Mouse (Mus musculus) spleen, adult 2 months (tissue): ENCODE data around the gene Gfpt2. TPM values are rescaled to one million over a fixed set of nuclear protein-coding genes. Genes with fewer than 3 reads are reported as not detected.

Experiments
- DNase-seq, 2 experiments: peaks; one replicate each; pipeline versions ENCODE4 v3.0.0 to v3.0.0-alpha.2; 2012 to 2021; ENCODE audit warnings: low spot score in 2 of 2, low read depth in 1 of 2
- H3K27ac ChIP-seq: fragments of 200-500 bp; 2 replicates; pipeline ENCODE4 v1.5.1; 2012; ENCODE audit warnings: low read length, inconsistent platforms; ENCODE audit not compliant: insufficient read depth
- H3K27me3 ChIP-seq: fragments of 200-500 bp; 2 replicates; pipeline ENCODE4 v1.6.1; 2012; ENCODE audit warnings: mild to moderate bottlenecking, moderate library complexity, low read length, inconsistent platforms; ENCODE audit not compliant: control insufficient read depth, insufficient read depth
- H3K36me3 ChIP-seq: fragments of 200-500 bp; 2 replicates; pipeline ENCODE4 v1.6.1; 2012; ENCODE audit warnings: mild to moderate bottlenecking, low read length, inconsistent platforms; ENCODE audit not compliant: control insufficient read depth, insufficient read depth
- H3K4me1 ChIP-seq: fragments of 200-500 bp; 2 replicates; pipeline ENCODE4 v1.6.1; 2011; ENCODE audit warnings: inconsistent platforms; ENCODE audit not compliant: control insufficient read depth, insufficient read depth, insufficient read length
- H3K4me3 ChIP-seq: fragments of 200-500 bp; 2 replicates; pipeline ENCODE4 v1.5.1; 2011; ENCODE audit warnings: mild to moderate bottlenecking, inconsistent platforms; ENCODE audit not compliant: insufficient read depth, insufficient read length; ENCODE audit errors: extremely low read depth
- CTCF ChIP-seq: fragments of 200-500 bp; IDR thresholded peaks from 2 replicates; pipeline ENCODE4 v1.5.1; 2011; ENCODE audit warnings: mild to moderate bottlenecking, inconsistent platforms; ENCODE audit not compliant: insufficient read depth, insufficient read length, insufficient replicate concordance; ENCODE audit errors: extremely low read depth
- POLR2A ChIP-seq: fragments of 200-500 bp; IDR thresholded peaks from 2 replicates; pipeline ENCODE4 v1.6.1; 2011; ENCODE audit warnings: low read depth, low read length, inconsistent platforms
- WGBS: fragments of 180-500 bp; shearing (Covaris S2); methylation state at CpG from one replicate; pipeline ENCODE4 v1.1.7; 2018; 5-methylcytosine and 5-hydroxymethylcytosine counted together
- polyA plus RNA-seq: library from polyadenylated mRNA; depleted of rRNA; stranded (reverse); fragments of >200 nt; gene quantifications from 2 replicates; pipeline ENCODE4 v1.2.3, GENCODE M21; 2012

Gfpt2 gene
- polyA plus RNA-seq, 1 experiment, result 0.56 TPM

DNA sequence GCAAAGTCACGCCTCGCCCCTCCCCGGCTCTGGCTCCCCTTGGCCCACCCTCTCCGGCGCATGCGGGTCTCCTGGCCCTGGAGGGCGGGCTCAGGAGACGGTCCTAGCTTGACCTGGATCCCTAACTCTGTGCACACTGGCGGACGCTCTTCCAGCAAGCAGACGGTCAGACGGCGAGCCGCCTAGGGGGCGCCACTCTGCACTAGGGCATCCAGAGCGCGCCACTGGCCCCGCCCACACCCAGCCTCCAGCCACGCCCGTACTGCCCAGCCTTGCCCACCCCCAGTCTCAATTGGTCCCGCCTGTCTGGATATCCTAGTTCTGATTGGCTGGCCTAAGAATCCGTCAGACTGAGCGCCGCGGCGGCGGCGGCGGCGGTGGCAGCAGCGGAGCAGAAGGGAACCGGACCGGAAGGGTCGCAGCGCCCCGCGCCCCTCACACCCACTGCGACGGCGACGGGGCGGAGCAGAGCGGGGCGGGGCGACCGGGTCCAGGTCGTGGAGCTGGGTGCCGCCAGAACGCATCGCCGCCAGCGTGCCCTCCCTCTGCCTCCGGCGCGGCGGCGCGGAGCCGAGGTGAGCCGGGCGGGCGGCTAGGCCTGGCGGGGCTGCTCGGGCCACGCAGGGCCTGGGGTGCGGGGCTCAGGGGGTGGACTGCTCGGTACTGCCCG, 52.6 kb downstream of the Gfpt2 start, which contains the start of gene Mapk9:
Gene Mapk9, plus strand, starts transcription at position 351 of the 670 bp plus-strand sequence.
- Histone ChIP-seq H3K27ac (peak within 1 kb of the TSS; percentile 75), H3K36me3 (0 out of 2 replicates have a peak, but pooled peaks cover 2% of the 10 kb centered on the region), H3K27me3 (no peaks in the 10 kb centered on the region), H3K4me1 (peaks cover 7% of the 10 kb centered on the region), H3K4me3 (peak within 1 kb of the TSS; percentile 74)
- TF ChIP-seq CTCF, result peak; percentile 69
- TF ChIP-seq POLR2A, result peak; percentile 22; the same call in 1 of the 2 replicates
- 1% methylated on average over 67 of the region's 68 CpGs for WGBS
- peak; percentile 92 to 97 for DNase-seq

DNA sequence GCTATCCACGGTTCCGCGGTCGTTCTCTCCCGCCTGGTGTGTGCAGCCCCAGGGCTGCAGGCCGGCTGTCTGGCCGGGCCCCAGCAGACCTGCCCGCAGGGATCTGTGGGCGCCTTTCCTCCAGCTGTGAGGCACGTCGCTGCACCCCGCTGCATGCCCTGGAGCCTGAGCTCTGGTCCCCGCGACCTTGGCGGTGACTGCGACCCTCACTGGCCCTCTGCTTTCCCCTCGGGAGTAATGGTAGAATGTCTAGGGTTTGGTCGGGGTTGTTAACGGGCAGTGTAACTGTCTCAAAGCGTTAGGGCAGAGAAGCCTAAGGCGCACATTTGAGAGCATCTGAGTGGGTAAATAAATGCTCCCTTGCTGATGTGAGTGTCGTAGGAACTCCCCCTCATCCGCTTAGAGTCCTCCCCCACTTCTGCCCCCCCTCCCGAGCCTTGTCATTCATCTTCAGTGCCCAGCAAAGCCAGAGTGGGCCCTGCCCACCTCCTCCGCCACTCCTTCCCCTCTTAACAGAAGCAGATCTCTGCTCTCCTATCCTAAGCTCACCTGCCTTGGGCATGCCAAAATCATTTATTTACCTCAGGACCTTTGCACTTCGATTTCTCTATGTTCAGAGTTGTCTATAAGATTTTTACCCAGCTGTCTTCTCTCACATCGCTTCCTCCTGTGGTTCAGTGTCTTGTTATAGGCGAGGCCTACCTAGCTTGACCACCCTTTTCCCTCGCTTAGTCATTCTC, 53.3 kb downstream of the Gfpt2 start:
- Histone ChIP-seq H3K4me3 (peak overlapping the region; percentile 74), H3K27me3 (no peaks in the 10 kb centered on the region), H3K4me1 (peaks cover 7% of the 10 kb centered on the region), H3K27ac (peak overlapping the region; percentile 75), H3K36me3 (0 out of 2 replicates have a peak, but pooled peaks cover 2% of the 10 kb centered on the region)
- no peak for TF ChIP-seq CTCF
- no peak for DNase-seq
- 4% methylated on average over 26 of the region's 29 CpGs for WGBS

DNA sequence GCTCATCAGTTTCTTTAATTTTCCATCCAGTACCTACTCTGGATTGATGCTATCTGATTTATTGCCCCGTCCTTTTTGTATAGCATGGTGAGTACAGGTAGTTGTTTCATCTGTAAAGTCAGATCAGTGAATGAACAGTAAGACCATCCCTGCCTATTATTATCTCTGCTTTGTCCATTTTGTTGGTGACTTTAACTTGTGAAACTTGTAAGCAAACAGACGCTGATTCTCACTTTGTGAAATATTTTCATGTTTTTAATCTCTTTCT, 53.8 kb downstream of the Gfpt2 start:
- H3K4me1 ChIP-seq, result peaks cover 7% of the 10 kb centered on the region
- no peaks in the 10 kb centered on the region for H3K27me3 ChIP-seq
- DNase-seq, result no peak
- H3K27ac ChIP-seq, result no peak overlapping the region
- WGBS, result 45% methylated on average over 2 of the region's 2 CpGs
- 0 out of 2 replicates have a peak, but pooled peaks cover 2% of the 10 kb centered on the region for H3K36me3 ChIP-seq
- no peak overlapping the region for H3K4me3 ChIP-seq
- TF ChIP-seq CTCF (no peak), POLR2A (no peak)

DNA sequence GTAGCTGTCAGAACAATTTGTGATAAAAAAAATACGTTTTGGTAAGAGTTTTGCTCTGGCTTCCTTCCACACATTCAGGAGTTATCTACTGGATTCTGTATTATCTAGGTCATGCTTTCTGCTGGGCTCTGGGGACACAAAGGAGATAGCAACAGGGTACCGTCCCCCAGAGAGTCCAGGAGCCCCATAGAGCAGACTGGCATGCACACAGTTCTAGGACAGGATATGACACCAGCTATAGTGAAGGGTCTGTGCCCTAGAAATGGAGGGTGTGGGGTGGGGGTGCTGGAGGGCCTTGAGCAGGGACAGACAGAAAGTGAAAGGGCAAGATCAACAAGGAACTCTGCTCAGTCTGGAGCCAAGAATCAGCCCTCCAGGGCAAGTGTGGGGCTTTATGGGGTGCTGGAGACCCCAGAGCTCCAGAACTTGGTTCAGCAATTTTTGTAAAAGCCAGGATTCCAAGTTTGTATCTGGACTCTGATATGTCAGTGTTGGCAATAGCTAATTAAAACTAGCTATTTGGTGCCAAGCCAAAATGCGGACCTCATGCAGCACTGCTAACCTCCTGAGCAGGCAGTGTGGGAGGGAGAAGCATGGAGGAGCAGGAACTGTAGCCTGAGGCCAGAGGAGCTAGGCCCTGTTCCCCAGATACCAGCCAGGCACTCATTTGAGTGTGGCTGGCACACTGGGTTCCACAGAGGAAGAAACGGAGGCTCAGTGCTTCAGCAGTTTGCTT, 54.3 kb downstream of the Gfpt2 start:
- peaks cover 7% of the 10 kb centered on the region for H3K4me1 ChIP-seq
- H3K4me3 ChIP-seq, result no peak overlapping the region
- H3K27ac ChIP-seq, result peak overlapping the region; percentile 14
- WGBS, result 42% methylated on average over 4 of the region's 4 CpGs
- H3K36me3 ChIP-seq, result 0 out of 2 replicates have a peak, but pooled peaks cover 2% of the 10 kb centered on the region
- no peak for DNase-seq
- no peaks in the 10 kb centered on the region for H3K27me3 ChIP-seq
- TF ChIP-seq CTCF (no peak), POLR2A (no peak)

DNA sequence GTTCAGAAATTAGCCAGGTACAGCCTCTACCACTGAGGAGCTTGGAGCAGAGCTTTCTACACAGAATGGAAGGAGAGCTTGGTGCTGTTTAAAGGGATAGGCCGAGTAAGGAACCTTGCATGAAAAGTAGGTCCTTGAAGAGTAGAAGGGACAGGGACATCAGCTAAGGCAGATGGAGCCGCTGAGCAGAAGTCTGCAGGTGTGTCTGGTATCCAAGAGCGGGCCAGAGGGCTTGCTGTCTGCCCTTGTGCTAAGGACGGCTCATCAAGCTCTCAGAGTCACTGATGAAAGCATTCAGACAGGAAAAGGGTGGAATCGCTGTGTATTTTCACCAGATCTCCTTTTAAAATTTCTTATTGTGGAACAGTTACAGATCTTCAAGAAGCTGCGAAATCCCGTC, 56.4 kb downstream of the Gfpt2 start:
- Histone ChIP-seq H3K4me3 (no peak overlapping the region), H3K27ac (no peak overlapping the region), H3K27me3 (no peaks in the 10 kb centered on the region), H3K4me1 (peaks cover 7% of the 10 kb centered on the region), H3K36me3 (peaks cover 2% of the 10 kb centered on the region; the same call in 1 of the 2 replicates)
- DNase-seq, result no peak
- 92% methylated on average over 7 of the region's 7 CpGs for WGBS
- TF ChIP-seq CTCF (no peak), POLR2A (no peak)

DNA sequence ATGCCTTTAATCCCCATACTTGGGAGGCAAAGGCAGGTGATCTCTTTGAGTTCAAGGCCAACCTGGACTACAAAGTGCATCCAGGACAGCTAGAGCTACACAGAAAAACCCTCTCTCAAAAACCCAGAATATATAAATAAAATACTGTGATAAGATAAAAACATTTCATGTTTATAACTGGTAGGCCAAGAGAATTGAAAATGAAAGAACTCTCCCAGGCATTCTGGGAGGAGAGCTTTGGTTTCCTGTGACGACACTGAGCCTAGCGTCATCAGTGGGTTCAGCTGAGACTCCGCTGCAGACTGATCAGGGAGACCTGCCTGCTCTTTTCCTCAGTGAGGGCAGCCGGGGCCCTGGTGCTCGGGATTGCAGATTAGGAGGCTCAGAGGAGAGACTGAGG, 61.2 kb downstream of the Gfpt2 start:
- no peak for DNase-seq
- no peak for TF ChIP-seq POLR2A
- TF ChIP-seq CTCF, result no peak

More for the DNA sequence above, 61.2 kb downstream of the Gfpt2 start:
- peaks cover 3% of the 10 kb centered on the region; the same call in 1 of the 2 replicates for H3K36me3 ChIP-seq
- H3K27ac ChIP-seq, result no peak overlapping the region
- whole genome bisulfite sequencing, result 49% methylated on average over 5 of the region's 5 CpGs
- no peak overlapping the region for H3K4me3 ChIP-seq
- no peaks in the 10 kb centered on the region for H3K27me3 ChIP-seq
- peaks cover 7% of the 10 kb centered on the region for H3K4me1 ChIP-seq
